Mouse (Mus musculus): ENCODE measurements around the gene Olfr191. TPM values are rescaled to one million over a fixed set of nuclear protein-coding genes. Genes with fewer than 3 reads are reported as not detected.

Olfr191 gene
- polyA plus RNA-seq, 1 experiment from 2014 or later, result not detected

GRCm38 (mm10) chr16:59048860-59049259 is 40.8 kb downstream of the Olfr191 start:
- WGBS, result 67% methylated on average over 1 of the region's 1 CpGs
- no peak for ATAC-seq (ENCODE audit: extremely low read depth, insufficient number of reproducible peaks, low FRiP score, low TSS enrichment)
- Histone ChIP-seq H3K27ac (replicated peaks) (no peak overlapping the region), H3K4me2 (no peak overlapping the region), H3K4me3 (no peak overlapping the region), H3K36me3 (no peaks in the 10 kb centered on the region), H3K9me3 (no peaks in the 10 kb centered on the region; the same call in 1 of the 2 replicates), H3K9ac (no peak overlapping the region), H3K27me3 (replicated peaks) (no peaks in the 10 kb centered on the region), H3K4me1 (no peaks in the 10 kb centered on the region)

- Histone ChIP-seq H3K9me3 (no peaks in the 10 kb centered on the region; the same call in 1 of the 2 replicates), H3K4me1 (no peaks in the 10 kb centered on the region), H3K27ac (replicated peaks) (no peak overlapping the region), H3K27me3 (replicated peaks) (no peaks in the 10 kb centered on the region), H3K9ac (no peak overlapping the region), H3K4me2 (no peak overlapping the region), H3K36me3 (no peaks in the 10 kb centered on the region), H3K4me3 (no peak overlapping the region)
- WGBS, result 44% methylated on average over 4 of the region's 4 CpGs
- no peak for ATAC-seq (ENCODE audit: extremely low read depth, insufficient number of reproducible peaks, low FRiP score, low TSS enrichment)
Observed at GRCm38 (mm10) chr16:59047579-59047978, 42.0 kb downstream of the Olfr191 start.

- H3K9ac ChIP-seq, result no peak overlapping the region
- no peak for ATAC-seq (ENCODE audit: extremely low read depth, insufficient number of reproducible peaks, low FRiP score, low TSS enrichment)
- no peak overlapping the region for H3K27ac ChIP-seq (replicated peaks)
- H3K36me3 ChIP-seq, result no peaks in the 10 kb centered on the region
- 69% methylated on average over 3 of the region's 3 CpGs for WGBS
- H3K4me1 ChIP-seq, result no peaks in the 10 kb centered on the region
- H3K4me2 ChIP-seq, result no peak overlapping the region
- H3K9me3 ChIP-seq, result no peaks in the 10 kb centered on the region; the same call in 1 of the 2 replicates
- H3K27me3 ChIP-seq (replicated peaks), result no peaks in the 10 kb centered on the region
- H3K4me3 ChIP-seq, result no peak overlapping the region
Observed at GRCm38 (mm10) chr16:59045835-59046234, 43.8 kb downstream of the Olfr191 start.

- no peaks in the 10 kb centered on the region for H3K36me3 ChIP-seq
- 81% methylated on average over 7 of the region's 7 CpGs for WGBS
- H3K4me1 ChIP-seq, result no peaks in the 10 kb centered on the region
- no peaks in the 10 kb centered on the region for H3K27me3 ChIP-seq (replicated peaks)
- no peak within 1 kb of the TSS for H3K9ac ChIP-seq
- H3K4me3 ChIP-seq, result no peak within 1 kb of the TSS
- no peak within 1 kb of the TSS for H3K27ac ChIP-seq (replicated peaks)
- no peaks in the 10 kb centered on the region; the same call in 1 of the 2 replicates for H3K9me3 ChIP-seq
- H3K4me2 ChIP-seq, result no peak within 1 kb of the TSS
- ATAC-seq (ENCODE audit: extremely low read depth, insufficient number of reproducible peaks, low FRiP score, low TSS enrichment), result no peak
Observed at GRCm38 (mm10) chr16:59039710-59040109, 49.9 kb downstream of the Olfr191 start, which contains the start of gene Olfr187. TSS of gene Olfr187 (minus strand) at chr16:59039767.

Other genes starting within 250 kb of the Olfr191 start
- not detected in 2 replicates for gene Olfr177, start 215.1 kb downstream of the Olfr191 start, polyA plus RNA-seq (2015; fragmentation: Nextera tagmentation; extraction: Ambion mirVana)
- not detected in 2 replicates for gene Olfr178, start 197.8 kb downstream of the Olfr191 start, polyA plus RNA-seq (2015; fragmentation: Nextera tagmentation; extraction: Ambion mirVana)
- gene Olfr181, start 161.1 kb downstream of the Olfr191 start, polyA plus RNA-seq (2015; fragmentation: Nextera tagmentation; extraction: Ambion mirVana), result not detected in 2 replicates
- not detected in 2 replicates for gene Olfr180, start 160.4 kb downstream of the Olfr191 start, polyA plus RNA-seq (2015; fragmentation: Nextera tagmentation; extraction: Ambion mirVana)
- not detected in 2 replicates for gene Olfr183, start 94.5 kb downstream of the Olfr191 start, polyA plus RNA-seq (2015; fragmentation: Nextera tagmentation; extraction: Ambion mirVana)
- gene Olfr186, start 59.5 kb downstream of the Olfr191 start, polyA plus RNA-seq (2015; fragmentation: Nextera tagmentation; extraction: Ambion mirVana), result not detected in 2 replicates
- gene Olfr187, start 50.1 kb downstream of the Olfr191 start, polyA plus RNA-seq (2015; fragmentation: Nextera tagmentation; extraction: Ambion mirVana), result not detected in 2 replicates
- gene Olfr190, start 11.8 kb downstream of the Olfr191 start, polyA plus RNA-seq (2015; fragmentation: Nextera tagmentation; extraction: Ambion mirVana), result not detected in 2 replicates
- gene Olfr193, start 22.1 kb upstream of the Olfr191 start, polyA plus RNA-seq (2015; fragmentation: Nextera tagmentation; extraction: Ambion mirVana), result not detected in 2 replicates
- gene Olfr194, start 31.2 kb upstream of the Olfr191 start, polyA plus RNA-seq (2015; fragmentation: Nextera tagmentation; extraction: Ambion mirVana), result not detected in 2 replicates
- gene Olfr195, start 57.2 kb upstream of the Olfr191 start, polyA plus RNA-seq (2015; fragmentation: Nextera tagmentation; extraction: Ambion mirVana), result not detected in 2 replicates
- not detected in 2 replicates for gene Olfr196, start 80.6 kb upstream of the Olfr191 start, polyA plus RNA-seq (2015; fragmentation: Nextera tagmentation; extraction: Ambion mirVana)
- gene Olfr198, start 113.7 kb upstream of the Olfr191 start, polyA plus RNA-seq (2015; fragmentation: Nextera tagmentation; extraction: Ambion mirVana), result not detected in 2 replicates
- gene Olfr199, start 129.9 kb upstream of the Olfr191 start, polyA plus RNA-seq (2015; fragmentation: Nextera tagmentation; extraction: Ambion mirVana), result not detected in 2 replicates
- not detected in 2 replicates for gene Olfr201, start 182.8 kb upstream of the Olfr191 start, polyA plus RNA-seq (2015; fragmentation: Nextera tagmentation; extraction: Ambion mirVana)
- not detected in 2 replicates for gene Olfr202, start 197.0 kb upstream of the Olfr191 start, polyA plus RNA-seq (2015; fragmentation: Nextera tagmentation; extraction: Ambion mirVana)
- not detected in 2 replicates for gene Olfr203, start 209.1 kb upstream of the Olfr191 start, polyA plus RNA-seq (2015; fragmentation: Nextera tagmentation; extraction: Ambion mirVana)
- gene Olfr204, start 228.4 kb upstream of the Olfr191 start, polyA plus RNA-seq (2015; fragmentation: Nextera tagmentation; extraction: Ambion mirVana), result not detected in 2 replicates
- not detected in 2 replicates for gene Olfr205, start 241.3 kb upstream of the Olfr191 start, polyA plus RNA-seq (2015; fragmentation: Nextera tagmentation; extraction: Ambion mirVana)